ENCODE assay signal across 8 mouse cellular contexts in the genomic region with DNA sequence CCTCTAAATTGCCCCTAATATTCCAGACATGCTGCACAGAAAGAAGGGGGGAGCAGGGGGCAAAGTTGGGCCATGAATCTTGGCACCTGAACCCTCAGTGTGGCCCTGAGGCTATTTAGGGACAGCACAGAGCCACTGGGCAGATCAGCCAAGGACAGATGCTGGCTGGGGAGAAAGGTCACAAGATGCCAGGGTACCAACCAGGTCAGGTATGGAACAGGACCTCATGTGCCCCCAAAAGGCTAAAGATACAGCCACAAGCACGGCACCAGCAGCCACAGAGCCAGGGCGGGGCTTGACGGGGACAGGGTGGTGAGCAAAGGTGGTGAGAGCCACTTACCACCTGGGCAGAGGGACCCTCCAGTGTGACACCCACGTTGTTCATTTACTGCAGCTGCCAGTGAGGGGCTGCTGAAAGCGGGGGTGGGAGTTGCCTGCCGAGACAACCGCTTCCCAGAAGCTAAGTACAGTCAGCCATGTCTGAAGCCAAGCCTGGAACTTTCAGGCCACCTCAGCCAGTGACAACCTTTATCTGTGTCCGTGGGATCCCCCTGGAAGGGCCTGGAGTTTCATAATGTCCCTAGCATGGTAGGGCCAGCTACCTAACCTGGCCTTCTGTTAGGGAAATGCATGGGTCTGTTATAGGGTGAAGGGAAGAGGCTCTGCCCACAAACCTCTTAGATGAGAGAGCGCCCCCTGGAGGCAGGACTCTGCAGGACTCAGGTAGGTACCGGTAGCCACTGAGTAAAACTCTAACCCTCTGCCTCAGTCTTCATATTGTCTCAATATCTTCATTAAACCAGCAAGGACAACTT. TPM values are rescaled to one million over a fixed set of nuclear protein-coding genes. Genes with fewer than 3 reads are reported as not detected.
DNase-seq lines count a peak whose midpoint lies in the region; ATAC-seq and TF ChIP-seq lines count a peak whose summit lies in the region.

No protein-coding gene starts in this region.

- H3K4me3 ChIP-seq in neural tube, embryonic 15.5 days (replicated peaks): no peak overlapping the region
- 0 out of 2 replicates have a peak overlapping the region, but pooled peaks have one; percentile 7 for H3K4me3 ChIP-seq in bone marrow macrophage, adult 2 months (ENCODE audit: insufficient read depth, low read length)
- no peak overlapping the region for H3K4me3 ChIP-seq in liver, embryonic 14.5 days (ENCODE audit: insufficient read depth in 1 of 2, low read depth in 2 of 2, low read length in 2 of 2)

- WGBS in neural tube, embryonic 15.5 days: 61% methylated on average over 10 of the region's 10 CpGs
- WGBS in liver, embryonic 14.5 days (ENCODE audit: insufficient replicate concordance): 42% methylated on average over 10 of the region's 10 CpGs

- TF ChIP-seq CTCF in bone marrow macrophage, adult 2 months (IDR thresholded peaks at IDR 0.05; ENCODE audit: low read depth, low read length): peak; percentile 54; the same call in 1 of the 2 replicates
- peak; percentile 77 for TF ChIP-seq CTCF in liver, embryonic 14.5 days (IDR thresholded peaks at IDR 0.05; ENCODE audit: low read depth)

- ATAC-seq in neural tube, embryonic 15.5 days (ENCODE audit: low FRiP score): no peak
- peak; percentile 60; the same call in 1 of the 2 replicates for ATAC-seq in erythroblast, adult 5-6 weeks (replicated peaks; ENCODE audit: low FRiP score, poor library complexity, severe bottlenecking)
- no peak for ATAC-seq in liver, embryonic 14.5 days (ENCODE audit: insufficient read depth)

- TF ChIP-seq POLR2A in bone marrow macrophage, adult 2 months (IDR thresholded peaks at IDR 0.05; ENCODE audit: borderline replicate concordance, low read depth, low read length): no peak

- no peak overlapping the region for H3K4me2 ChIP-seq in neural tube, embryonic 15.5 days
- H3K4me2 ChIP-seq in liver, embryonic 14.5 days (ENCODE audit: low read depth): no peak overlapping the region

- H3K9me3 ChIP-seq in neural tube, embryonic 15.5 days (replicated peaks): no peaks in the 10 kb centered on the region
- H3K9me3 ChIP-seq in liver, embryonic 14.5 days (ENCODE audit: control insufficient read depth, low read length): no peaks in the 10 kb centered on the region

- TF ChIP-seq EP300 in liver, embryonic 14.5 days (IDR thresholded peaks at IDR 0.05; ENCODE audit: low read depth): no peak

- no peak overlapping the region for H3K9ac ChIP-seq in neural tube, embryonic 15.5 days (replicated peaks)
- no peak overlapping the region for H3K9ac ChIP-seq in liver, embryonic 14.5 days (replicated peaks)

- no peaks in the 10 kb centered on the region for H3K36me3 ChIP-seq in neural tube, embryonic 15.5 days
- H3K36me3 ChIP-seq in liver, embryonic 14.5 days (replicated peaks; ENCODE audit: control insufficient read depth, insufficient read depth, low read depth): no peaks in the 10 kb centered on the region

- peak; percentile 71 for DNase-seq in neural tube, embryonic 10.5 days (ENCODE audit: extremely low spot score, low spot score)
- DNase-seq in kidney, adult 9 months: peak; percentile 52
- peak; percentile 17 to 30 (median 18) for DNase-seq in liver, embryonic 14.5 days (ENCODE audit: low read depth in 3 of 3, low spot score in 3 of 3)
- peak; percentile 84 for DNase-seq in right cerebral cortex, postnatal 14 days
- DNase-seq in urinary bladder, postnatal 25 days (ENCODE audit: low spot score): peak; percentile 74

- no peak overlapping the region for H3K27ac ChIP-seq in neural tube, embryonic 15.5 days (replicated peaks)
- no peak overlapping the region for H3K27ac ChIP-seq in bone marrow macrophage, adult 2 months (ENCODE audit: insufficient read depth, low read depth, low read length)
- no peak overlapping the region for H3K27ac ChIP-seq in liver, embryonic 14.5 days

- H3K4me1 ChIP-seq in neural tube, embryonic 15.5 days: peaks cover 25% of the 10 kb centered on the region
- H3K4me1 ChIP-seq in bone marrow macrophage, adult 2 months (ENCODE audit: control insufficient read depth, insufficient read depth, low read length): peaks cover 24% of the 10 kb centered on the region
- peaks cover 0 to 1% of the 10 kb centered on the region in 2 experiments; a peak in 1 of 4 replicates for H3K4me1 ChIP-seq in liver, embryonic 14.5 days (replicated peaks; ENCODE audit: control insufficient read depth in 2 of 2, insufficient read depth in 2 of 2, low read length in 1 of 2)

- no peaks in the 10 kb centered on the region for H3K27me3 ChIP-seq in neural tube, embryonic 15.5 days (replicated peaks)
- no peaks in the 10 kb centered on the region for H3K27me3 ChIP-seq in liver, embryonic 14.5 days (ENCODE audit: control insufficient read depth, insufficient read depth, low read length)

RNA-seq across cellular contexts. Expression of gene Cux2, which starts 50.7 kb away (rescaled TPM):
- polyA plus RNA-seq in neural tube, embryonic 15.5 days (2015; fragmentation: Nextera tagmentation; extraction: Ambion mirVana): 18.0 and 19.9 TPM in 2 replicates
- polyA plus RNA-seq in bone marrow macrophage, adult 2 months (2012; ENCODE audit: insufficient read depth, insufficient read length, missing spikeins): 0.07 TPM in 1 of 2 replicates, not detected in the other
- not detected in 2 replicates for total RNA-seq in erythroblast, adult 5-6 weeks (2015; ENCODE audit: low replicate concordance)
- 0.17 TPM in 1 of 2 replicates, not detected in the other for total RNA-seq in erythroblast, adult 5-6 weeks (2017; ENCODE audit: low replicate concordance)
- polyA plus RNA-seq in liver, embryonic 14.5 days (2012; rRNA removed): 1.4 and 1.6 TPM in 2 replicates
- 1.0 and 1.2 TPM in 2 replicates for polyA plus RNA-seq in liver, embryonic 14.5 days (2014; fragmentation: Nextera tagmentation; extraction: Ambion mirVana)

Comparison
In these comparisons a context has a peak if more than half of its experiments do, and no peak if none do; other contexts are left out.
1. DNase-seq: peak in every context shown above with its lines; median percentile 84 in right cerebral cortex, postnatal 14 days; 74 in urinary bladder, postnatal 25 days; 71 in neural tube, embryonic 10.5 days; 52 in kidney, adult 9 months; 18 in liver, embryonic 14.5 days.